Mouse (Mus musculus): ENCODE measurements at regions not wholly inside any gene's neighbourhood (a gene's known extent, or its start where the extent isn't known, plus 50 kb on each side); places are given as distances from the start of the nearest gene placed in this dataset.

DNA sequence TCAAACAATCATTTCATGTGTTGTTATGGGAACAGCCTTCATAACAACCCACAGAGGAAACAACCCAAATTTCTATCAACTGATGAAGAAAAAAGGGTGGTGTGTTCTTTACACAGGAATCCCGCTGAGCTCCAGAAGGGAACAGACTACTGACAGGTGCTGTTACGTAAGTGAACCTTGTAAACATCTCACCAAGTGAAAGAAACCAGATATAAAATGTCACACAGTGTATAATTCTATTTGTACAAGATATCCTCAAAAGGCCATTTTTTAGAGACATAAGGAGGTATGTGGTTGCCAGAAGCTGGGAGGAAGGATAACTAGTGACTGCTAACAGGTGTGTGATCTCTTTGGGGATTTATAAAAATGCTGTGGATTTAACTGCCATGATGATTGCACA, 119.9 kb downstream of the Plod2 start:
- in situ Hi-C loops (cut with MboI; ENCODE audit: low pct_unique_long_range_greater_than_20kb in 1 of 2, low sequenced_read_pairs in 2 of 2, unreplicated experiment in 1 of 2): no loop called here

DNA sequence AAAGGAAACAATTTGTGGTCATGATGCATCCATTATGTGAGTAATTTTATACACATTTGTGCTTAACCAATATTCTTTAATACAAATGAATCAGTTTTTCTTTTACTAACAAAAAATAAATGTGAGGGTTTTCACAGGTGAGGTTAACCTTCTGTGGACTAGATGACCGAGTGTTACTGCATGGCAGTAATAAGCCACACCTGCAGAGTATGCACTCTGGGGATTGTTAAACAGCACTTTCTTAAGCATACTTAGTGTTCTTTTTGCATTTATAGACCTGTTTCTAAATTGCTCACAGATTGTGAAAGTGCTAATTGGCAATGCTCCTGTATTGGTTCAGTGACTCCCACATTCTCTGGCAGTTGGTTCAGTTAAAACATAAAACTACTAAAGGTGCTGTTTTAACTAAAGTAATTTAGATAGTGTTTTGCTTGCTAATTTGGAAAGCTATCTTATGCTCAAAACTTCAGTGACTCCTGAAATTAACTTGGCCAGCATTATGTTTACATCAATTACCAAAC, 125.4 kb downstream of the Plod2 start:
- in situ Hi-C loops (cut with MboI; ENCODE audit: low pct_unique_long_range_greater_than_20kb in 1 of 2, low sequenced_read_pairs in 2 of 2, unreplicated experiment in 1 of 2): no loop called here

DNA sequence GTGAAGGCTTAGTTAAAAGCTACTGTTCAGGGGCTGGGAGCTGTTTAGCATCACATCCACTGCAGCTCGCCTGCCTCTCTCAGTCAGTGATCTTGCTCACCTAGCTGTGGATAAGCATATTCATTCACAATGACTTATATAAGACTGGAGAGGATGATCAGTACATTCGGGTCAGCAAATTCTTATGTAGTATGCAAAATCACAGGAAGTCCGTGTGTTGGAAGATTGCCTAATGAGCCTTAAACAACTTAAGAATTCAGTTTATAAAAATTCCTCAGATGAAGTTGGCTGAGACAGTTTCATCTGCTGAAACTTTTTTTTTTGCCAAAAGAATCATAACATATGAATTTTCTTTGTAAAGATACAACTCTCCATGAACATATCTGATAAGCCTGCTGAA, 129.9 kb downstream of the Plod2 start:
- in situ Hi-C loops (cut with MboI; ENCODE audit: low pct_unique_long_range_greater_than_20kb in 1 of 2, low sequenced_read_pairs in 2 of 2, unreplicated experiment in 1 of 2): no loop called here

DNA sequence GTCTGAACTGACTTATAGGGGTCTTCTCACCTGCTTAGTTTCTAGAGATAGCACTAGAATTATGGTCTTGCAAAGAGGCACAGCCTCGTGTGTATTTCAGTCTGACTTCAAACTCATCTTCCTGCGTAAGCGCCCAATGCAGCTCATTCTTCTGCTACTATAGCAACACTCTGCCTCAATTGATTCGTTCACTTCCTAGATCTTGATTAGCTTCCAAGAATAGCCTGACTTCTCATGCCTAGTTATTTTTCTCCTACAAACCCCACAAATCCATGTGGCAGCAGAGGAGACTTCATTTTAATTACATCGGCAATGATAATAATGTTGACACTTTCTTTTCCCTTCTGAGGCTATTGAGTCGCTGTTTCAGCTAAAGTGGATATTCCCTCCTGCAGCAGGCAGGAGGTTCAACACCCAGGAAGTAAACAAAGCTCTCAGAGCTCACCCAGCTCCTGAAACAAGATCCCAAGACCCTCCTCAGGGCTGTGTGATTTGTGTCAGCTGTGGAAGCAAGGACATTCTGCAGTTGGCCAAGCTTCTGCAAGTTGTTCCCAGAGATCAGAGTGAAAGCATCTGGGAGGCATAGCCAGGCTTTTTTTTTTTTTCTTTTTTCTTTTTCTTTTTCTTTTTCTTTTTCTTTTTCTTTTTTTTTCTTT, 152.5 kb downstream of the Plod2 start:
- in situ Hi-C loops (cut with MboI; ENCODE audit: low pct_unique_long_range_greater_than_20kb in 1 of 2, low sequenced_read_pairs in 2 of 2, unreplicated experiment in 1 of 2): no loop called here

DNA sequence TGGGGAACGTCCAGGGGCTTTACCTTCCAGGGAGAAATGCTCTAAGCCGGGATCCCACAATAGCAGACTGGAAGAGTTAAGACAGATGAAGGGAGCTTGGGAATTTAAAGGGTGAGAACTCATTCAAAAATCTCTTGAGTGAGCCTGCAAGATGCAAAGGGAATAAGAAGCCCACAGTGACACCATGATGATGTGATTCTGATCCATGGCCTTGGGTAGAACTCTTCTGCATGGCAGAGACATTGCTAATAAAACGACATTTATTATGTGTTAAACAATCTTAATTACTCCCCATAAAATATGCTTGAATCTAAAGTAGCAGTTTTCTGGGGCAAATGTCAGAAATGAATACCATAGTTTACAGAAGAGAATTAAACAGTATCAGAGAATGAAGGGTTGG, 155.9 kb downstream of the Plod2 start:
- in situ Hi-C loops (cut with MboI; ENCODE audit: low pct_unique_long_range_greater_than_20kb in 1 of 2, low sequenced_read_pairs in 2 of 2, unreplicated experiment in 1 of 2): no loop called here

DNA sequence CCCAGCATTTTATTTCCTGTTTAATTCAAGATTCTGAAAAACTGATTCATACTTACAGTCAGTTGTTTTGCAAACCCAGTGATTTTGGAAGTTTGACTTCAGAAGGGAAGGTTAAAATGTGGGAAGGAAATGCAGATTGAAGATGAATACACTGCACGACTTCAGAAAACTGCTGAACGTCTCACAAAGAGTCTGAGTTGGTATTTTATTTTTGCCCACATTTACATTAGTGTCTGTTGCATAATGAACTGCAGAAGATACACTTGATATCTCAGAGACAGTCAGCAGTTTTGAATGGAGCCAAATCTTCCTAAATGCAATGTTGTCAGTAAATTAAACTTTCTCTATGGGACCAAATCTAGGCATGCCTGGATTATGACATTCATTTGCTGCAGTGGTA, 162.7 kb downstream of the Plod2 start:
- in situ Hi-C loops (cut with MboI; ENCODE audit: low pct_unique_long_range_greater_than_20kb in 1 of 2, low sequenced_read_pairs in 2 of 2, unreplicated experiment in 1 of 2): no loop called here

DNA sequence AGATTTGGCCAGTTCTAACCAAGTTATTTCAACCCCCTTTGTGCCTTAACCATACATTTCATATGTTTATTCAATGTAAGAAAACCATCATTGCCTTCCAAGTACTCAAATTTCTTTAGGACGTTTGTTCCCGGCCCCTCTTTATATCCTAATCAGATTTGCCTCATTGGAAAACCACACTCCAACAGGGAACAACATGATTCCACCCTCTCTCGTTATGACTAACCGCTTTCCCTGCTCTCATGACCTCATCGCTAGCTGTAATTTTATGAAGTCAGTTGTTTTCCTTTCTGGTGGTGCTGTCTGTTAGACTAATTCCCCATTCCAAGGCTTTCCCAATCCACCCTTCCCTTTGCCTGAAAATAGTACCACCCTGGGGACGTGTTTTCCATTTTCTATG, 165.0 kb downstream of the Plod2 start:
- in situ Hi-C loops (cut with MboI; ENCODE audit: low pct_unique_long_range_greater_than_20kb in 1 of 2, low sequenced_read_pairs in 2 of 2, unreplicated experiment in 1 of 2): no loop called here

DNA sequence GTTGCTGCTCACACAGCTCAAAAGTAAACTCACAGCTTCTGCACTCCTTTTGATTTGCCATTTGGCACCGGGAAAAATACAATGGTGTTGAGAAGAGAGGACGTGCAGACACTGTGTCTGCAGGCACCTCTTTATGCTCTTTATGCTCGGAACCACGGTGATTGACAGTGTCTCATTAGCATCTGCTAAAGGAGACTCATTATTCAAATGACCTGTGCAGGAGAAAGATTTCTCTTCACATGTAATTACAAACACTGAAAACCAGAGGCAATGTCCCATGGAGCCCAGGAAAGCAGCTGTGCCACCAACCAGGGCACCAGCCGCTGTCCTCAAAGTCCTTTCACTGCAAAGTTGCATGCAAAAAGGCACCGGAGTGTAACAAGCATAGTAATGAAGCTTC, 175.2 kb downstream of the Plod2 start:
- in situ Hi-C loops (cut with MboI; ENCODE audit: low pct_unique_long_range_greater_than_20kb in 1 of 2, low sequenced_read_pairs in 2 of 2, unreplicated experiment in 1 of 2): no loop called here

DNA sequence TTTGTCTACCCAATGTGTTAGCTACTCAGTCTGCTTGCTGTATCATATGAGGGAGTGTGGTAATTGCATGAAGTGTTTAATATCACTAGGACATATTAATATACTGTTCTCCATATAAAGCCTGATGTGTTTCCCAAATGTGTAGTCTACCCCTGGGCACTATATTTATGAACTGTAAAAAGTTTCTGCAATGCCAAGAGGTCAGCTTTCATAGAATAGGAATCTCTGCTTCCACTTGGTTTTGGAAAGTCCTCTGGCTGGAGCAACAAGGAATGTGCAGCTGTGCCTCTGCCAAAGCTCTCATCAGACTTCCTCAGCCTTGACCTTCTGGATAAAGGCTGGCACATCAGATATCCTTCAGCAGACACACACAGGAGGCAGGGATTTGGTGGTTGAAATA, 176.3 kb downstream of the Plod2 start:
- in situ Hi-C loops (cut with MboI; ENCODE audit: low pct_unique_long_range_greater_than_20kb in 1 of 2, low sequenced_read_pairs in 2 of 2, unreplicated experiment in 1 of 2): no loop called here

DNA sequence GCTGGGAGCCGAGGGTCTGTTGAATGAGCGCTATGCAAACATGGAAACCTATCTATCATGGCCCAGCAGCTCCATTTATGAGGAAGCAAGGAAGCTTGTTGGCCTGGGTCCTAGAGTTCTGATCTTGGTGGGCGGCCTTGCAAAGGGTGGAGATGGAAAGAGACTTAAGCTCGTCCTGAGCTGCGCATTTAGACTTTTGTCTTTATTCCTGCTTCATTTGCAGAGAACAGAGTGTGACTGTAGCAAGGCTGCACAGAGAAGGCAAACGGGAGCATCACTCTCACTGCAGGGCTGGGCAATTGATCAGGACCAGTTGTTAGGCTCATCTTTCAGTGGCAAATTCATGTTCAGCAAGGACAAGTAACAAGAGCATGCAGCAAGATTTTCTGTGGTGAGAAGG, 177.2 kb downstream of the Plod2 start:
- in situ Hi-C loops (cut with MboI; ENCODE audit: low pct_unique_long_range_greater_than_20kb in 1 of 2, low sequenced_read_pairs in 2 of 2, unreplicated experiment in 1 of 2): no loop called here

DNA sequence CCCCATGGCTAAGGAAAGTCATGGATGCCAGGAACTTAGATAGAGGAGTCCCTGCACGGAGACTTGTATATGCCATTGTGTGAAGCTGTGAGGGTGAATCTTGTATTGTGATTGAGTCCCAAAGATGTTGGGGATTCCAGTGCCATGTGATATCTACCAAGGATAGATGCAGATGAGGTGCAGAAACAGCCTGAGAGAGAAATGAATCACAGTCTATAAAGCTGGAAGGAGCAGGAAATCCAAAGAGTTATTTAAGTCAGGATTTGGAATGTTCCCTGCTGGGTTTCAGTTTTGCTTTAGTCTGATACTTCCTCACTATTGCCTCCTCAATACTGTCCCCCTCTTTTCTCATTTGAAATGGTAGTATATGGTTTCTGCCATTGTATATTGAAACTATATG, 186.8 kb downstream of the Plod2 start:
- in situ Hi-C loops (cut with MboI; ENCODE audit: low pct_unique_long_range_greater_than_20kb in 1 of 2, low sequenced_read_pairs in 2 of 2, unreplicated experiment in 1 of 2): no loop called here

DNA sequence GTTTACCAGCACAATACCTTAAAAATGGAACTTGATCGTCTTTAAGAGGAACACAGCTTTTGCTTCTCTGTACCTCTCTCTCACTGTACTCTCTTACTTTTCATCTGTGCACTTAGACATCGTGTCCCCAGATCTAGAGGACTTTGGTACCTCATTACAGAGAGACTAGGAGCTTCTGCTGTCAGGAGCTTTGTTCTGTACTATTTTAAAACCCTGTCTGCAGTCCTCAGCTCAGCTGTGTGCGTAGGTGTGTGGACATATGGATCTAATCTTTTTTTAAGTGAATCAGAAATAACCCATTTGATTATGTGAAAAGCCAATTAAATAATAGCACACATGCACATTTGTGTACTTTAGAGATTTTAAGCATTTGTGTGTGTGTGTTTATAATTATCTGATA, 189.4 kb downstream of the Plod2 start:
- in situ Hi-C loops (cut with MboI; ENCODE audit: low pct_unique_long_range_greater_than_20kb in 1 of 2, low sequenced_read_pairs in 2 of 2, unreplicated experiment in 1 of 2): no loop called here

DNA sequence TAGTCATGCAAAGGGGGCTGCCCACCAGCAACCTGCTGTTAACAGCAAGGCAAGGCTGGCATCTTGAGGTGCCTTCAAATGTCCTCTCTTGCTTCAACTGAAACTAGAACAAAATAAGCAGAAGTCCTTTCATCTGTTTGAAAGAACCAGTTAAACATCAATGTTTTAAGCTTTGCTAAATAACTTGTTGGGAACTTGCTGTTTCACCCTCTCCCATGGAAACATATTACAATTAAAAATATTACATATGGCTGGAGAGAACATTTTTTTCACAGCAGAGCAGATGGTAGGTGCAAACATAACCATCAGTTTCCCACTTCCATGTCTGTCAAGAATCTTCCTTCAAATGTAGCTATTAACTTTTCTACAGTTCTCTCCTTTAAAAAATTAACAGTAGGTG, 225.5 kb downstream of the Plod2 start:
- in situ Hi-C loops (cut with MboI; ENCODE audit: low pct_unique_long_range_greater_than_20kb in 1 of 2, low sequenced_read_pairs in 2 of 2, unreplicated experiment in 1 of 2): no loop called here

DNA sequence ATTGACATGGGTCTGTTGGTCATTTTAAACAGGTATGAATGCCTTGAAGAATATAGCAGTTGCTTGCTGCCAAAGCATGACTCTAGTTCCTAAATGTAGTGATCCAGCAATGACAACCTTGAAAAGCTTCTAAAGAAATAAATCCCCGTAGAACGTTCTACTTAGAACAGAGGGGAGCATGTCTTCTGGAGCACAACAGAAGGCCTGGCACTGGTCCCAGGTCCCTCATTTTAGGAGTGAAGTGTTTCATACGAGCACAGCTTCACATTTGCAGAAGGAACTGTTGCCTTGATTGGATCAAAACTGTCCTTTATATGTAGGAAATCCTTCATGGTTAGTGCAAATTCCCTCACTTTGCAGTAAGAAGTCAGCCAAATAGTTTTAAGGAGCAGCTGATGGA, 226.4 kb downstream of the Plod2 start:
- in situ Hi-C loops (cut with MboI; ENCODE audit: low pct_unique_long_range_greater_than_20kb in 1 of 2, low sequenced_read_pairs in 2 of 2, unreplicated experiment in 1 of 2): no loop called here

DNA sequence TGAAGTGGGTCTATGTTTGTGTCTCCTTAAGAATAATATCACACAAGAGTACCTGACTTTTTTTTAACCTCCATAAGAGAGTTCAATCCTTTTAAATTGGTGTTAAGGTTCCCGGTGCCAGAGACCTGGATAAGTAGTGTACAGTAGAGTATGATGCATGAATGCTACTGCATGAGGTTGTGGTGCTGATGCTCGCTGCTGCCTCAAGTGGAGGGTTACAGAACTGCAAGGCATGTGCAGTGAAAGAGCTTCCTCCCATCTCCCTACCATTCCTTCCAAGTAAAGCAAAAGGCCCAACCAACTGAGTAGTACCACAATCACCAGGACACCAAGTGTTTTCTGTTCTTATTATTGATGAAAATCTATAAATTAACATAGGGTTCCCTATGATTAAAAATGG, 227.5 kb downstream of the Plod2 start:
- in situ Hi-C loops (cut with MboI; ENCODE audit: low pct_unique_long_range_greater_than_20kb in 1 of 2, low sequenced_read_pairs in 2 of 2, unreplicated experiment in 1 of 2): no loop called here

DNA sequence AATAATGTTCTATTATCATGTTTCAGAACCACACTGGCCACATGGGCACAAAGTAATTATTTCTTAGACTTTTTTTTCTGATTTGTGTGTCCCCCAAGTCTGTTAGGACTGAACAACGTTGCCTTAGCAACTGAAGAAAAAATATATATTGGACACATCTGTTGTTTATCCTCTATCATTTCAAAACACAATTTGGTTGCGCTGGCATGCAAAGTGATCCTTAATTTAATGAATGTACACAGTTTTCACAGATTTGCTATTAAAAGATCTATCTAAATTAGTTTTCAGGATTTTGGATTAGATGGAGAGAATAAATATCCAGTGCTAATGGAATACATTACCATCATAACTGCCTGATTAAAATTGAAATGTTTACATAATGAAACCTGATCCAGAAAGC, 229.0 kb downstream of the Plod2 start:
- in situ Hi-C loops (cut with MboI; ENCODE audit: low pct_unique_long_range_greater_than_20kb in 1 of 2, low sequenced_read_pairs in 2 of 2, unreplicated experiment in 1 of 2): no loop called here

DNA sequence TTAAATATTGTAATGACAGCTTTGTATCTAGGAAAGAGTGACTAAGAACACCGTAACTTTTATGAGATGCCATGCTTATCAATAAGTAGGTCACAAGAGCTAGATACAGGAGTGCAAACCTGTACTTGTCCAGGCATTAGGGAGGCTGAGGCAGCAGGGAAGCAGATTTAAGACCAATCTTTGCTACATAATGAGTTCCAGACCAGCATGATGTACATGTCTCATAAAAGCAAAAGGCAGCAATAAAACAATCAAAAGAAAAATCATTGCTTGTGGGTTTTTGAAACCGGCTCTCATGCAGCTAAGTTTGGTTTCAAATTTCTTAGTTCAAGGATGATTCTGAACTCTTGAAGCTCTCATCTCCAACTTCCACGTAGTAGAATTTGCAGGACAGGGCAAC, 229.7 kb downstream of the Plod2 start:
- in situ Hi-C loops (cut with MboI; ENCODE audit: low pct_unique_long_range_greater_than_20kb in 1 of 2, low sequenced_read_pairs in 2 of 2, unreplicated experiment in 1 of 2): no loop called here

DNA sequence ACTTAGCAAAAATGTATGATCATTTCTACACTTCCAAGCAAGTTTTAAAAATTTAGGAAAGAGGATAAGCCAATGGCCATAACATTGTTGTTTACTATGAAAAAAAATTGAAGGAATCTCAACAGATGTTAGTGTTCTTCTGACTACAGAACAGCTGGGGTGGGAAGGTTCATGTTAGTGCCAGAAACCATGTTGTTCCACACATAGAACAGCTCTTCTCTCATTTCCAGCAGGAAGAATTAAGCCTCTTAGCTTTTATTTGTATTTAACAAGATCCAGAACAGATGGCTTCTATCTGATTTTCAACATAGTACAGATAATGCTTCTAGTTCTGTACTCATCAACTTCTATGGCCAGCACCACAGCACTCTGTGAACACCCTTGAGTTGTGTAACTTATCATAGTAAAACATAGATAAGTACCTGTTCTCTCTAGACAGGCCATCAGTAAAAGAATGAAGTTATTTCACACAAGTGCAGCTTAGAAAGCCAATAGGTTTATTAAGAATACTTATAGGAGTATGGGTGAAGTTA, 241.0 kb downstream of the Plod2 start:
- in situ Hi-C loops (cut with MboI; ENCODE audit: low pct_unique_long_range_greater_than_20kb in 1 of 2, low sequenced_read_pairs in 2 of 2, unreplicated experiment in 1 of 2): no loop called here

DNA sequence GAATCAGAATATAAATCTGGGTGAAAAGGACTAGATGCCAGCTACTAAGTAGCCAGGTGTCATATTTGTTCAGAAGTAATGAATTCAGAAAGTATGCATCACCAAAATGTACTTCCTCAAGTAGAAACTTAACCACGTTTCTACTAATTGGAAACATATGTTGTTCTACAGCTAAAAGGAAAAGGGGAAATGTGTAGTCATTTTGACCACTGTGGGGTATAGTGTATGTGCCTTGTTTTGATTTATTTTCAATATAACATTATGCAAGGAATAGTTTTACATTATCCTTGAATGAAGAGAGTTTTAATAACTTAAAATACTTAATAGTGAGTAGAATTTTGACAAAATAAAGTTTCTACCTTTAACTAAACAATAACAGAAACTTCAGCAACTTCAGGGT, 257.7 kb downstream of the Plod2 start:
- in situ Hi-C loops (cut with MboI; ENCODE audit: low pct_unique_long_range_greater_than_20kb in 1 of 2, low sequenced_read_pairs in 2 of 2, unreplicated experiment in 1 of 2): no loop called here

DNA sequence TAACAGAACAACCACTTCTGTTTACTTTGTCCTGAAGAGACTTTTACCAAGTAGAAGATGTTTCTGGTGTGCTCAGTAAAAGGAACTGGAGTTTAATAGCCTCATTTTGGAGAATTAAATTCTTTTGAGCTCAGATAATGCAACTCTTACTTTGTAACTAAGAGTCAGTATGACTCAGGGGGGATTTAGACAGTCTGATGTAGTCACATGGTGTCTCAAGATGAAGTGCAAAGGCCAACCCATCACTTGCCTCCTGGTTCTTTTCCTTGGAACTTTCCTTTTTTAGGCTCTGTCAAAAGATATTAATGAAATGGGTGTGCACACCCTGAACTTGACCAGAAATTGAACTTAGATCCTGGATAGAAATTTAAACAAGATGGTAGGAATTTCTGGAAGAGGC, 267.4 kb downstream of the Plod2 start:
- in situ Hi-C loops (cut with MboI; ENCODE audit: low pct_unique_long_range_greater_than_20kb in 1 of 2, low sequenced_read_pairs in 2 of 2, unreplicated experiment in 1 of 2): no loop called here

DNA sequence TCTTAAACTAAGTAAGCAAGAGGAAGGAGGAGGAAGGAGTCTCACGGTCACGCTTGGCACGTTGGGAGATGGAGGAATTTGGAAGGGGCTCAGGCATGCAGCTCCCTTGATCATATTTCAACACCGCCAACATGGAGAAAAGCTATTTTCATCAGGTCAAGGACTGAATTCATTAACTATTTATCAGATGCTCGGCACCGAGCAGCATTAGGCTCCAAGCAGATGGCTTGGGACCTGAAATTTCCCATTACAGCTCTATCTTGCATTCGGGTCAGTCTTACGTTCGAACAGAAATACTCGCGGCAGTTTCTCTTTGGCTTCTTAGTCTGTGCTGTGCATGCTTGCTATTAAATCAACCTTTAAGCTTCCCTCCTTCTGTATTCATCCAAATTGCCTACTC, 278.7 kb downstream of the Plod2 start:
- in situ Hi-C loops (cut with MboI; ENCODE audit: low pct_unique_long_range_greater_than_20kb in 1 of 2, low sequenced_read_pairs in 2 of 2, unreplicated experiment in 1 of 2): no loop called here
